Mouse (Mus musculus) liver, embryonic 11.5 days (tissue): Measurements from ENCODE around the gene Tbc1d21. TPM values are rescaled to one million over a fixed set of nuclear protein-coding genes. Genes with fewer than 3 reads are reported as not detected.

Experiments
- ATAC-seq: fragments of 200-750 bp; cut with Nextera tagmentation; replicated peaks from 2 replicates; pipeline ENCODE4 v1.8.0; 2017; ENCODE audit warnings: moderate number of reproducible peaks, mild to moderate bottlenecking, moderate TSS enrichment, moderate library complexity; ENCODE audit not compliant: low FRiP score
- DNase-seq: peaks from one replicate; pipeline ENCODE4 v3.0.0-alpha.2; 2017; ENCODE audit warnings: low spot score
- H3K27ac ChIP-seq: fragments of 300-500 bp; sonication (generic); 2 replicates; pipeline ENCODE4 v1.5.1; 2014; ENCODE audit warnings: mild to moderate bottlenecking, low read depth, low read length, control low read depth
- H3K27me3 ChIP-seq: fragments of 300-500 bp; sonication (generic); replicated peaks from 2 replicates; pipeline ENCODE4 v1.6.1; 2014; ENCODE audit warnings: low read length, mixed read lengths; ENCODE audit not compliant: control insufficient read depth, insufficient read depth
- H3K36me3 ChIP-seq: fragments of 300-500 bp; sonication (generic); 2 replicates; pipeline ENCODE4 v1.6.1; 2014; ENCODE audit warnings: mild to moderate bottlenecking, low read length, moderate library complexity, mixed read lengths; ENCODE audit not compliant: control insufficient read depth, insufficient read depth
- H3K4me1 ChIP-seq: fragments of 300-500 bp; sonication (generic); replicated peaks from 2 replicates; pipeline ENCODE4 v1.6.1; 2014; ENCODE audit warnings: low read length, mixed read lengths; ENCODE audit not compliant: control insufficient read depth, insufficient read depth
- H3K4me2 ChIP-seq: fragments of 300-500 bp; sonication (generic); 2 replicates; pipeline ENCODE4 v1.6.1; 2014; ENCODE audit warnings: mild to moderate bottlenecking, control low read depth, moderate library complexity
- H3K4me3 ChIP-seq: fragments of 300-500 bp; sonication (generic); 2 replicates; pipeline ENCODE4 v1.5.1; 2014; ENCODE audit warnings: low read depth, low read length, control low read depth
- H3K9ac ChIP-seq: fragments of 300-500 bp; sonication (generic); 2 replicates; pipeline ENCODE4 v1.6.1; 2014; ENCODE audit warnings: low read depth, low read length, control low read depth
- H3K9me3 ChIP-seq: fragments of 300-500 bp; sonication (generic); 2 replicates; pipeline ENCODE4 v1.6.1; 2016; ENCODE audit warnings: low read length, inconsistent platforms, mixed read lengths; ENCODE audit not compliant: control insufficient read depth
- WGBS: fragments of 180-500 bp; shearing (Covaris S2); extraction: QIAGEN DNeasy Blood & Tissue Kit; methylation state at CpG from one replicate; pipeline ENCODE4 v1.1.7; 2014; 5-methylcytosine and 5-hydroxymethylcytosine counted together
- polyA plus RNA-seq: library from polyadenylated mRNA; unstranded; fragments of >200 nt; fragmentation: Nextera tagmentation; extraction: Ambion mirVana; gene quantifications from 2 replicates; pipeline ENCODE4 v1.2.1, GENCODE M21; 2014

Tbc1d21 gene
- not detected in 2 replicates for polyA plus RNA-seq

- H3K9me3 ChIP-seq: no peaks in the 10 kb centered on the region
- ATAC-seq (no peak), DNase-seq (no peak)
- no peaks in the 10 kb centered on the region for H3K4me1 ChIP-seq
- no peak within 1 kb of the TSS for H3K27ac ChIP-seq
- H3K4me3 ChIP-seq: no peak within 1 kb of the TSS
- 84% methylated on average over 1 of the region's 1 CpGs for WGBS
- no peak within 1 kb of the TSS for H3K4me2 ChIP-seq
- no peaks in the 10 kb centered on the region for H3K27me3 ChIP-seq
- no peaks in the 10 kb centered on the region for H3K36me3 ChIP-seq
- no peak within 1 kb of the TSS for H3K9ac ChIP-seq
Observed at GRCm38 (mm10) chr9:58370355-58370754, at the start of gene Tbc1d21. TSS of gene Tbc1d21 (minus strand) at chr9:58370455.

GRCm38 (mm10) chr9:58411556-58411955, 41.3 kb upstream of the Tbc1d21 start:
- Histone ChIP-seq H3K9ac (no peak overlapping the region), H3K9me3 (no peaks in the 10 kb centered on the region), H3K36me3 (no peaks in the 10 kb centered on the region), H3K4me3 (no peak overlapping the region), H3K27ac (no peak overlapping the region), H3K27me3 (no peaks in the 10 kb centered on the region; the same call in 1 of the 2 replicates), H3K4me1 (no peaks in the 10 kb centered on the region), H3K4me2 (no peak overlapping the region)
- no peak for DNase-seq
- no peak for ATAC-seq
- 69% methylated on average over 9 of the region's 9 CpGs for WGBS

- DNase-seq: no peak
- no peaks in the 10 kb centered on the region for H3K9me3 ChIP-seq
- H3K27me3 ChIP-seq: no peaks in the 10 kb centered on the region; the same call in 1 of the 2 replicates
- WGBS: 60% methylated on average over 4 of the region's 4 CpGs
- H3K9ac ChIP-seq: no peak overlapping the region
- no peak overlapping the region for H3K4me2 ChIP-seq
- H3K4me1 ChIP-seq: no peaks in the 10 kb centered on the region
- no peak for ATAC-seq
- H3K4me3 ChIP-seq: no peak overlapping the region
- H3K36me3 ChIP-seq: no peaks in the 10 kb centered on the region
- no peak overlapping the region for H3K27ac ChIP-seq
Observed at GRCm38 (mm10) chr9:58410057-58410735, 39.9 kb upstream of the Tbc1d21 start.

GRCm38 (mm10) chr9:58409247-58409646, 39.0 kb upstream of the Tbc1d21 start:
- no peaks in the 10 kb centered on the region; the same call in 1 of the 2 replicates for H3K4me1 ChIP-seq
- no peak overlapping the region for H3K9ac ChIP-seq
- ATAC-seq: no peak
- no peak overlapping the region for H3K4me2 ChIP-seq
- 53% methylated on average over 2 of the region's 2 CpGs for WGBS
- H3K27ac ChIP-seq: no peak overlapping the region
- no peaks in the 10 kb centered on the region for H3K9me3 ChIP-seq
- no peaks in the 10 kb centered on the region for H3K36me3 ChIP-seq
- H3K4me3 ChIP-seq: no peak overlapping the region
- DNase-seq: no peak
- no peaks in the 10 kb centered on the region; the same call in 1 of the 2 replicates for H3K27me3 ChIP-seq

- 38% methylated on average over 4 of the region's 4 CpGs for WGBS
- DNase-seq: no peak
- Histone ChIP-seq H3K4me1 (peaks cover 2% of the 10 kb centered on the region; the same call in 1 of the 2 replicates), H3K27ac (no peak overlapping the region), H3K4me3 (no peak overlapping the region), H3K4me2 (no peak overlapping the region), H3K9ac (no peak overlapping the region), H3K27me3 (no peaks in the 10 kb centered on the region), H3K9me3 (no peaks in the 10 kb centered on the region), H3K36me3 (no peaks in the 10 kb centered on the region)
- no peak for ATAC-seq
Observed at GRCm38 (mm10) chr9:58404412-58404811, 34.2 kb upstream of the Tbc1d21 start.

- H3K9ac ChIP-seq: no peak overlapping the region
Observed at GRCm38 (mm10) chr9:58401371-58402082, 31.3 kb upstream of the Tbc1d21 start.

GRCm38 (mm10) chr9:58399609-58400008, 29.4 kb upstream of the Tbc1d21 start:
- H3K9me3 ChIP-seq: no peaks in the 10 kb centered on the region
- H3K27ac ChIP-seq: no peak overlapping the region
- no peaks in the 10 kb centered on the region for H3K27me3 ChIP-seq
- H3K4me3 ChIP-seq: no peak overlapping the region
- no peak overlapping the region for H3K9ac ChIP-seq
- no peak for ATAC-seq
- no peaks in the 10 kb centered on the region for H3K36me3 ChIP-seq
- H3K4me2 ChIP-seq: no peak overlapping the region
- DNase-seq: no peak
- WGBS: 16% methylated on average over 5 of the region's 5 CpGs
- H3K4me1 ChIP-seq: peaks cover 2% of the 10 kb centered on the region; the same call in 1 of the 2 replicates

More at GRCm38 (mm10) chr9:58401371-58402082, 31.3 kb upstream of the Tbc1d21 start:
- DNase-seq: no peak
- Histone ChIP-seq H3K27me3 (no peaks in the 10 kb centered on the region), H3K27ac (no peak overlapping the region), H3K9me3 (no peaks in the 10 kb centered on the region), H3K4me3 (no peak overlapping the region), H3K4me1 (peaks cover 2% of the 10 kb centered on the region; the same call in 1 of the 2 replicates), H3K4me2 (no peak overlapping the region), H3K36me3 (no peaks in the 10 kb centered on the region)
- no peak for ATAC-seq
- WGBS: 76% methylated on average over 6 of the region's 6 CpGs

GRCm38 (mm10) chr9:58394605-58395004, 24.4 kb upstream of the Tbc1d21 start:
- Histone ChIP-seq H3K4me2 (no peak overlapping the region), H3K27ac (no peak overlapping the region), H3K4me3 (no peak overlapping the region), H3K9ac (no peak overlapping the region), H3K9me3 (no peaks in the 10 kb centered on the region), H3K36me3 (no peaks in the 10 kb centered on the region), H3K4me1 (no peaks in the 10 kb centered on the region), H3K27me3 (no peaks in the 10 kb centered on the region)
- ATAC-seq: no peak
- no peak for DNase-seq
- WGBS: 79% methylated on average over 8 of the region's 8 CpGs
